Mouse (Mus musculus) cerebral cortex, adult 2 months (tissue): ENCODE data around the gene Nr2c2ap.

ENCODE experiments used
- WGBS: fragments of 180-500 bp; shearing (Covaris S2); methylation state at CpG from one replicate; pipeline ENCODE4 v1.1.7; 2018; 5-methylcytosine and 5-hydroxymethylcytosine counted together

The Nr2c2ap gene

GRCm38 (mm10) chr8:70131166-70131883 lies at the start of gene Nr2c2ap:
Gene Nr2c2ap (plus strand): TSS chr8:70131333.
- WGBS, result under 1% methylated on average over 37 of the region's 37 CpGs

- WGBS, result 77% methylated on average over 2 of the region's 2 CpGs
These were observed 49.2 kb upstream of the Nr2c2ap start for GRCm38 (mm10) chr8:70081976-70082375.

GRCm38 (mm10) chr8:70083285-70083684 lies 47.8 kb upstream of the Nr2c2ap start, which contains the start of gene Hapln4:
Gene Hapln4 (plus strand): TSS chr8:70083457.
- under 1% methylated on average over 26 of the region's 26 CpGs for WGBS

- WGBS, result 4% methylated on average over 71 of the region's 71 CpGs
These were observed 46.7 kb upstream of the Nr2c2ap start for GRCm38 (mm10) chr8:70084191-70085065.

- WGBS, result 61% methylated on average over 1 of the region's 1 CpGs
These were observed 45.0 kb upstream of the Nr2c2ap start for GRCm38 (mm10) chr8:70086151-70086550.

- WGBS, result 25% methylated on average over 7 of the region's 7 CpGs
These were observed 43.9 kb upstream of the Nr2c2ap start for GRCm38 (mm10) chr8:70087237-70087636.

GRCm38 (mm10) chr8:70087836-70088650 lies 43.1 kb upstream of the Nr2c2ap start:
- WGBS, result 8% methylated on average over 56 of the region's 56 CpGs

GRCm38 (mm10) chr8:70089296-70089960 lies 41.7 kb upstream of the Nr2c2ap start:
- 47% methylated on average over 9 of the region's 9 CpGs for WGBS

- WGBS, result 53% methylated on average over 8 of the region's 8 CpGs
These were observed 38.3 kb upstream of the Nr2c2ap start for GRCm38 (mm10) chr8:70092786-70093185.

GRCm38 (mm10) chr8:70099276-70099675 lies 31.9 kb upstream of the Nr2c2ap start:
- 33% methylated on average over 8 of the region's 8 CpGs for WGBS

GRCm38 (mm10) chr8:70100241-70100640 lies 30.9 kb upstream of the Nr2c2ap start:
- 60% methylated on average over 8 of the region's 8 CpGs for WGBS

GRCm38 (mm10) chr8:70104506-70104905 lies 26.6 kb upstream of the Nr2c2ap start:
- WGBS, result 12% methylated on average over 6 of the region's 6 CpGs

- 25% methylated on average over 7 of the region's 7 CpGs for WGBS
These were observed 26.2 kb upstream of the Nr2c2ap start for GRCm38 (mm10) chr8:70104922-70105321.

GRCm38 (mm10) chr8:70110451-70110850 lies 20.7 kb upstream of the Nr2c2ap start:
- 95% methylated on average over 2 of the region's 2 CpGs for WGBS

- WGBS, result 69% methylated on average over 23 of the region's 23 CpGs
These were observed 19.8 kb upstream of the Nr2c2ap start for GRCm38 (mm10) chr8:70111192-70111795.

GRCm38 (mm10) chr8:70112401-70113016 lies 18.6 kb upstream of the Nr2c2ap start:
- 27% methylated on average over 43 of the region's 43 CpGs for WGBS

- WGBS, result 29% methylated on average over 6 of the region's 6 CpGs
These were observed 16.6 kb upstream of the Nr2c2ap start for GRCm38 (mm10) chr8:70114488-70114887.

GRCm38 (mm10) chr8:70114892-70115291 lies 16.2 kb upstream of the Nr2c2ap start:
- WGBS, result 58% methylated on average over 13 of the region's 13 CpGs

- 19% methylated on average over 9 of the region's 9 CpGs for WGBS
These were observed 13.5 kb upstream of the Nr2c2ap start for GRCm38 (mm10) chr8:70117611-70118010.
